Mouse (Mus musculus) frontal cortex, postnatal 10 days (tissue): ENCODE results near the gene Sema3f.
A peak's percentile ranks its signal among the peaks of the same experiment; 100 is the strongest.

Experiments used
- DNase-seq, 2 experiments: peaks; one replicate each; pipeline ENCODE4 v3.0.0; 2022; ENCODE audit warnings: low spot score in 2 of 2, mixed read lengths in 1 of 2

Gene Sema3f

DNA sequence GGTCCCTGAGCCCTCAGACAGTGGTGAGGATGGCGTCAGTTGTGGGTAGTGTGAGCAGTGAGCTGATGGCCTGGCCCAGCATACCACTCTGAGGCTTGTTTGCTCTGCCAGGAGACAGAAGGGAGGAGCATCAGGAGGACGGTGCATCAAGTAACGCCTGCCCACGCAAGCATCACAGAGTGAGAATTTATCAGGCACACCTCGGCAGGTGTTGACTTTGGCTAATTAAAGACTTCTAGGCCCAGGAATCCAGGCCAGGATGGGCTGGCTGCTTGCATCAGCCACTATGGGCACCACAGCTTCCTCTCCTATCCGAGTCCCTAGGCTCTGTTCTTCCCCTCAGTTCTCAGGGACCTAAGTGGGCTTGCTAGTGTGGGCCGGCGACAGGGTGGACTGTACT lies 47.9 kb downstream of the Sema3f start:
- no peak for DNase-seq

DNA sequence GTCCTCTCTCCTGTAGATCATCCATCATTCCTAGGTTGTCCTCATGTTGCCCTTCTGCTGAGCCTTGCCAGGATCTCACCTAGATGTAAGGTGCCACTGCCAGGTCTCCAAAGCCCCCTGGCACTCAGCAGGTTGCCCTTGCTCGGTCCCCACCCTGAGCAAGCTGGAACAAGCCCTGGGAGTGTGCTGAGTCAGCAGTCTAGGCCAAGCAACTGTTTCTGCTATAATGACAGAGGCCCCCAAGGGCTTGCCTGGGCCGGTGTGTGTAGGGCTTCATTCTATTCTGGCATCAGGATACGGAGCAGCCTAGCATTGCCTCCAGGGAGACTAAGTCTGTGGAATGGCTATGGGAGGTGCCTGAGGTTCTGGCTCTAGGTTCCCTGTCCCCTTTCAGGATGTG lies 49.5 kb downstream of the Sema3f start:
- DNase-seq, result no peak

GRCm38 (mm10) chr9:107659961-107660360 lies 50.3 kb downstream of the Sema3f start:
- DNase-seq, result no peak

- DNase-seq, result peak; percentile 67 to 78
Observed at GRCm38 (mm10) chr9:107659551-107659950, 50.7 kb downstream of the Sema3f start.

DNA sequence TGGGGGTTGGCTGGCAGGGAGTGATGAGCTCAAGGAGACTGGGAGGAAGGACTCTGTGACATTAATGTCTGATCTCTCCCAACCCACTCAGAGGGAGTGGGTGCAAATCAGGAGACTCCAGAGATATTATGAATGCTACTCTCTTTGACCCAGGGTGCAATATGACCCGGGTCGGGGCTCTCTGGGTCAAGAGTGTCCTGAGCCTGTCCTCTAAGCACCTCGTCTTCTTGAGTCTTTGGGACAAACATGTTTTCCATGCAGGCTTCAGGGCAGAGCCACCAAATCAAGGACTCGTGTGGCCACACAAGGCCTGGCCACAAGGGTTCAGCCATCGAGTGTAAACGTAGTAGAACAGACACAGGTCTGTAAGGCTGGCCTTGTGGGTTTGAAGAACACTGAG lies 52.2 kb downstream of the Sema3f start:
- no peak for DNase-seq

DNA sequence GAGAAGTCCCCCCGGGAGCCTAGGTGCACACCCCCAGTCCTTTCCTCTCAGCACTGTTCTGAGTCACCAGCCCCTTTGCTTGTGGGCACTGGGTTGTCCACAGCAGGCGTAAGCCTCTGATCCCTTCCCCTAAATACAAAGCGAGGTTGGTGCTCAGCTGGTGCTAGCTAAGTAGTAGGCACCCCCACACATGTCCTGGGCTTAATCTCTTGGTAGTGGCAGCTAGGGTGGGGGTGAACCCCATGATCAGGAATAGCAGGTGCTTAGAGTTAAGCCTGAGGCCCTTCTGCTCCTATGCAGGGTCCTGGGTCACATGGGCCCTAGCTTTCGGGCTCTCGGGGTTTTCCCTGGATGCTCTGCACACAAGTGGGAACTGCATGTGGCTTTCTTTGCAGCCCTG lies 53.1 kb downstream of the Sema3f start:
- DNase-seq, result no peak

GRCm38 (mm10) chr9:107654585-107654984 lies 55.7 kb downstream of the Sema3f start:
- no peak for DNase-seq

DNA sequence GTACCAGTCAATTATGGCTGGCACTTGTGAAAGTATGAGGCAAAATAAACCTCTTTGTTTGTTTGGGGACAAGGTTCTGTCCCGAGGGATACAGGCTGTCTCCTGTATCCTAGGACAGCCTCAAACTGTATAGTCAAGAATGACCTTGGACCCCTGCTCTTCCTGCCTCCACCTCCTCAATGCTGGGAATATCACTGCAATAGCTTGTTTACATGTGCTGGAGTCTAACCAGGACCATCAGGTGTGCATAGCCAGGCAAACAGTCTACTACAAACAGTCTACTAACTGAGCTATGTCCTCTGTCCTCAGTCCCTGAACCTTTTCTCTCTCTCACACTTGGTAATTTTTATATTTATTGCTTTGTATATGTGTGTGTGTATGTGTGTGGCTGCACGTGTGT lies 56.8 kb downstream of the Sema3f start:
- DNase-seq, result no peak

DNA sequence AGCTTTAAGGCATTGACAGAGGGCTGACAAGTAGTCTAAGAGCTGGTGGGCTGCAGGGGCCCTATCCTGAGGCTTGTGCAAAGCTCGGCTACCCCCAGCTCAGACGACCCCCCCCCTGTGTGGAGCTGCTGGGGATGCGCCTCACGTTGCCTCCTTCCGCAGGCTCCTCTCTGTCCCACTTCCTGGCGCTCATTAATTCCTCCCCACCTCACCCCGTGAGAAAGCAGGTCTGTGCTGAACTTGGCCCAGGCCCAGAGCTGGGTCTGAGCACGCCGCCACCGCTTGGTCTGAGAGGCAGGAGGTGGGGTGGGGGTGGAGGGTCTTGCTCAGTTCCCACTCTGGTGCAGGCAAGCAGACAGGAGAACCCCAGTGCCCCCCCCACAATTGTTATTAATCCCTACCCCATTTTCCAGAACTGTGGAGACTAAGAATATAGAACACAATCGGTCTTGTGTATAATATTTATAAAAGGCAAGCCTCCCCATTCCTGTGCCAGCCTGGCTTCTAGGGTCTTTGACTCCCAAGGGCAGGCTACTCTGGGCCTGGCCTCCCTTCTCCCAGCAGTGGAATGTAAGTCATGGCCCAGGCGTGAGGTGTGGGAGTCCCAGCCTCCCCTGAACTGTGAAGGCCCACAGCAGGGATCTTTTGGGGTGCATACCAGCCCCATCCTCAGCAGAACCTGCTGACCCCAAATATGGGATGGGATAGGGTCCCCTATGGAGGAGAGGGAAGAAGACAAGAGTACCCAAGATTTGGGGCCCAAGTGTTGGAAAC lies 59.4 kb downstream of the Sema3f start:
- DNase-seq, result peak in 1 of 2 experiments; percentile 58

DNA sequence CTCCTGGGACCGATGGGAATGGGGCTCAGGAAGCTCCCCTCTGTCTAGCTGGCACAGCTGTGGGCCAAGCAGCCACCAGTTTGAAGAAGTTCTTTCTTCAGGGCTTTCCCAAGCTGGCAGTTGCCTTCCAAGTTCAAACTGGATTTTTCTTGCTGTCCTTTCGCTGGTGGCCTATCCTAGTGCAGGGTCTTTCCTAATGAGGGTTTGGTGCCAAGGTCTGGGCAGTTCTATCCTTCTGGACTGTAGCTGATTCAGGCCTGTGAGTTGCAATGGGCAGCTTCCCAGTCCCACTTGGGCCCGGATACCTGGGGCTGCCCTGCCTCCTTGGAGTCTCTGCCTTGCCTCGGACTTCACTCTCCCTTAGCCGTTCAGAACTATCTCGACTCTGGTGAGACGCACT lies 60.0 kb downstream of the Sema3f start:
- no peak for DNase-seq

DNA sequence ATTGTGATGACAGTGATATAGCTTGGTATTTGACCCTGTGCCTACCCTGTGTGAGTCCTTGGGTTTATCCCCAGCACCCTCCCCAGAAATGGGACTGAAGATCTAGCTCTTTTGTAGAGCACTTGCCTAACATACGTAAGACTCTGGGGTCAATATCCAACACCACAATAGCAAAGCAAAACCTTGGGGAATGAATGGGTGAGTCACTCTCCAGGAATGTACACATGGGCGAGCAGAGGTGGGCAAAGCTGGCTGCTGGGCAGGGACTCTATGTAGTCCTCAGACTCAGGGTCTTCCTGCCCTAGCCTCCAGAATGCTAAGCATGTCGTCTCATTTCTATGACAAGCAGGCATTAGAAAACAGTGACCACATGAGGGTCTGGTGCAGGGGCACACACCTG lies 61.5 kb downstream of the Sema3f start:
- no peak for DNase-seq

GRCm38 (mm10) chr9:107646975-107647374 lies 63.3 kb downstream of the Sema3f start:
- DNase-seq, result no peak

- peak in 1 of 2 experiments; percentile 81 for DNase-seq
Observed at GRCm38 (mm10) chr9:107645577-107645976, 64.7 kb downstream of the Sema3f start.

- no peak for DNase-seq
Observed at GRCm38 (mm10) chr9:107645153-107645510, 65.1 kb downstream of the Sema3f start.

- DNase-seq, result peak; percentile 76 to 87
Observed at GRCm38 (mm10) chr9:107644495-107645152, 65.7 kb downstream of the Sema3f start.

DNA sequence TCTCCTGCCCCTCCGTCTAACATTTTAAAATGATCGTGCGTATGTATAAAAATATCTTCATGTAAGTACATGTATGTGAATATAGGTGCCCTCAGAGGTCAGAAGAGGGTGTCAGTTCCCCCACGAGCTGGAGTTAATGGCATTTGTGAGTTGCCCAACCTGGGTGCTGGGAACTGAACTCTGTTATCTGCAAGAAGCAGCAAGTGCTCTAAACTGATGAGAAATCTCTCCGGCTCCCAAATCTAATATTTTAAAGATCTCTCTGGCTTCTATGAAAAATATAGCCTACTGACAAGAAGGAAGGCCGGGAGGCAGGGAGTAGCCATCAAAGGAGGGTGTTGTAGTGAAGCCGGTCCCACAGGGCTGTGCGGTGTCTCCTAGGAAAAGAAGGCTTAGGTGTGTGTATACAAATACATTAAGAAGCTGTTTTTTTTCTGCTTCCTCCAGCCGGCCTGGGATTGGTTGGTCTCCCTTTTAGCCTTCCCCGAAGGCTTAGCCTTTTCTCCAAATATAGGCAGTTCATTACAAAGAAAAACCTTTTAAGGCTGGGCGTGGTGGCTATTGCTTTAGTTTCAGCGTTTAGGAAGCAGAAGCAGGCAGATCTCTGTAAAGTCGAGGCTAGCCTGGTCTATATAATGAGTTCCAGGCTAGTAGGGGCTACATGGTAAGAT lies 66.6 kb downstream of the Sema3f start:
- DNase-seq, result no peak

- no peak for DNase-seq
Observed at GRCm38 (mm10) chr9:107641666-107642065, 68.6 kb downstream of the Sema3f start.

- DNase-seq, result no peak
Observed at GRCm38 (mm10) chr9:107640257-107640772, 70.0 kb downstream of the Sema3f start.

DNA sequence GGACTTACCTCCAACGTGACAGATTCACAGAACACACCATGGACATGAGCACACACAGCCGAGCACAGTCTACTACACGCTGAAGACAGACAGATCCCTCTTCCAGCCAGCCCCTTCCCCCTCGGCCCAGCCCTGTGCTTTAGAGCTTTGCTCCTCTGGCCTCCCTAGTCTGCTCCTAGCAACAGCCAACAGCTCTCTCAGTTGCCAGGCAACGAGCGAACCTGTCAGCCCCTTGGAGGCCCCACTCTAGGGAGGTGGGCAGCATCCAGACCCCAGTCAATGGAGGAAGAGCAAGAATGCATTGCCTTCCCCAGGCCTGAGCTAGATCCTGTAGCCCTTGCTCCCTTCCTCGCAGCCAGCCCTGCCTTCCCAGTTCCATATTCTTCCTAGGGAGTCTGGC lies 73.2 kb downstream of the Sema3f start:
- DNase-seq, result no peak

DNA sequence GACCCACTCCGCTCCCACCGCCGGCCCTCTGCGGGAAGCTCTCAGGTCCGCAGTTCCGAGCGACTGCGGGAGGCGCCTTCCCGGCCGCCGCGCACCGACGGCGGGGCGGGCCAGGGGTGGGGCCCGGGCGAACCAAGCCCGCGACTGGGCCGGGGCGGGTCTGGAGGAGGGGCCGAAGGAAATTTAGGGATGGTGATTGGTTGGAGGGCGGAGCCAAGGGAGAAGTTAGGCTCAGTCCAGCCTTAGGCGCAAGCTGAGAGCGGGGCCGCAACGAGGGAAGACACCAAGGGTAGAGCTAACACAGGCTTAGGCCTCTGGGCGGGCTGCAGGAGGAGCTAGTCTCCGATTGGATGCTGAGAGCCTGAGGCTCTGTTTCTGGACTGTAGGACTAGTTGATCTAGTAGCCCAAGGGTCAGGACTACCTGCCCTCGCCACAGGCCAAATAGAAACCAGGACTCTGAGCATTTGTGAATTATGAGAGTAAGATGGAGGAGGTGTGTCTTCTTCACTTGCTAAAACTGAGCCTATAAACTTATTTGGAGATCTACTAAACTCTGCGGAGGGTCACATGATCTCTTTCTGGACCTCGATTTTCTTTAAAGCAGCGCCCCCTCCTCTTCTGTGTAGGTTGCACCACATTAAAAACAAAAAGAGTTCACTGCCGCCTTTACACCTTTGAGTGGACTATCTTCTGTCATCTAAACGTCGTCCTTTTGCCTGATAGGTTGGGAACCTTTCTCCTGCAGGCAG lies 74.8 kb downstream of the Sema3f start, which contains the start of gene Gnai2:
Gene Gnai2, minus strand, starts transcription at position 89 of the 750 bp plus-strand sequence.
- DNase-seq, result peak; percentile 88 to 92

DNA sequence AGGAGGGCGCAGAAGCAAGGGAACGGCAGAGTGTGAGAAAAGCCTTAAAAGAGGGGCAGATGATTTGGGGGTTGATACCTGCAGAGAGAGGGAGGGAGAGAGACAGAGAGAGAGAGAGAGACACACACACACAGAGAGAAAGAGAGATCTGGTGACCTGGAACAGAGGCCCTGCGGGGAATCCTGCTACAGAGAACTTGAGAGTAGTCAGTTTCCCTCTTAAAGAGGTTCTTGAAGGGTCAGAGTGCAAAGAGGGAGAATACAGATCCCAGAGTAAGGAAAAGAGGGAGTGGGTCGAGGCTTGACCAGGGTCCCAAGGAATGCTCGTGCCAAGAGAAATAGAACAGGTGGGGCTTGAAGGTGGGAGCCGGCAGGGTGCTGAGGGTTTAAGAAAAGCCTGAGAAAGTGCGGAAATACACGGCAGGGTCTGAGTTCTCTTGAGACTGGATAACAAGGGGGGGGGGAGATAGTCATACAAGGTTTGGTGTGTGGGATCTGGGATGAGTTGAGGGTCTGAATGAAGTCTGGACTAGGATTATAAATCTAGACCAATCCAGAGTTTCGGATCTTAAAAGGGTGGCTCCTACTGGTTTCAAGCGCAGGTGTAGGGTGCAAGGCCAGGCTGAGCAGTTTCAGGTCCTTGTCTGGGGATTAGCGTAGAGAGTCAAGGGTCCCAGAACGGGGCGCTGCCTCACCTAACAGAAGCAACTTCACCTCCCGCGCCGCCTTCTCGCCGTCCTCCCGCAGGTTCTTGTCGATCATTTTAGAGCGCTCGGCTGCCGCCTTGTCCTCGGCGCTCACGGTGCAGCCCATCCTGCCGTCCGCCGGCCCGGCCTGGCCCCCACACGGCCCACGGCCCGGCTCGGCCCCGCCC lies 75.6 kb downstream of the Sema3f start:
- no peak for DNase-seq
